Mouse (Mus musculus) cortical plate, adult 2 months (tissue): ENCODE measurements around the gene Sectm1b.

Source experiments
- CTCF ChIP-seq: fragments of 200-500 bp; IDR thresholded peaks from 2 replicates; pipeline ENCODE4 v1.5.1; 2011; ENCODE audit warnings: mild to moderate bottlenecking, control low read depth, low read length; ENCODE audit not compliant: insufficient read depth; ENCODE audit errors: extremely low read depth
- POLR2A ChIP-seq: fragments of 200-500 bp; IDR thresholded peaks from 2 replicates; pipeline ENCODE4 v1.6.1; 2011; ENCODE audit warnings: mild to moderate bottlenecking, low read length, control low read depth; ENCODE audit not compliant: insufficient read depth; ENCODE audit errors: extremely low read depth

GRCm38 (mm10) chr11:121075655-121076054 is 12.3 kb upstream of the Sectm1b start:
- no peak for TF ChIP-seq CTCF
- no peak for TF ChIP-seq POLR2A
